Mouse (Mus musculus) cerebellum, adult (tissue): Measurements from ENCODE around the gene Cntfr.

Source experiments
- ATAC-seq: cut with Nextera tagmentation; 2 replicates; pipeline ENCODE4 v1.9.2; 2017; ENCODE audit warnings: mild to moderate bottlenecking, moderate library complexity, mixed read lengths; ENCODE audit not compliant: insufficient number of reproducible peaks, low FRiP score, low TSS enrichment

Gene Cntfr

DNA sequence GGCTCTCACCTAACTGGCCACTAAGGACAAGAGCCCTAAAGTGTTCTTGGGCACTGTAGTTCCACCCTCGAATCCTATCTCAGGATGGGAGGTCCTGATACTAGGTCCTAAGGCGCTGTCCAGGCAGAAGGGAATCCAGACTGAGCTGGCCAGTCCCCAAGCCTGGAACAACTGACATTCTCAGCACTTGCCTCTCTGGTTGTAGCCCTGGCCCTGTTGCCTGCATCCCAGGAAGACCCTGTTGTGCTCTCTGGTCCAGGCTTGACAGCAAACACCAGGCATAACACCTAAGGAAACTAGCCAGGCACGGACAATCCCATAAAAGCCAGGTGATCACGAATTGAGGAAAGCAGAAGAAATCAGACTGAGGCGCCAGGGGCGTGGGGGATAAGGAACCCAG lies 14.1 kb downstream of the Cntfr start:
- ATAC-seq: no peak

DNA sequence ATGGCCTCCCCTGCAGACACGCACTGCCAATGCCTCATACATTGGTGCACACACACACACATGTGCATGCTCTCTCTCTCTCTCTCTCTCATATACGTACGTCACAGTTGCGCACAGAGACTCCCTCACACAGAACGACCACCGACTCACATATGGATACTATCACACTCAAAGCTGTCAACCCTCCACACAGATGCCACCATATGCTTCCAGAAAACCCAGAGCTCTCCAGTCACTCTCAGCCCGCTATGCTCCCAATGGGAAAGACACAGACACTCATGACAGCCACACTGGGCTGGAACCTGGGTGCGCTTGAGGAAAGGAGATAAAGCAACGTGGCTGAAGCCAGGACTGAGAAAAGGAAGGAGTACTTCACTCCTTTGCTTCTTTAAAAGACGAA lies 14.9 kb downstream of the Cntfr start:
- ATAC-seq: no peak

DNA sequence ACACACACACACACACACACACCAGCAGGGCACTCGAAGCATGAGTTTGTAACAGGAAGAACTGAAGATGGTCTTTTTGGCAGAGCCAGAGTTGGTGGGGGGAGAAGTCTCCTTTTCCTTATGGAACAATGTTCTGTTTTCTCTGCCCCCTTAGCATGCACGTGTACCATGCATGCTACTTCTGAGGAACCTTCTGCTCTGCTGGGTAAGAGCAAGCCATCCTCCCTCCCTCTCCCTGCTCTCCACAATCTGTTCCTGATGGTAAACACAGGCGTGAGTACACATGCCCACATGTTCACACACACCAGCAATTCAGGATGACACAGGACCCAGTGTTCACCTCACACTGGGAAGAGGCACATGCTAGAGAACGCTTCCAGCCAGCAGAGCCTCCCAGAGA lies 15.7 kb downstream of the Cntfr start:
- ATAC-seq: peak; percentile 38; the same call in 1 of the 2 replicates

DNA sequence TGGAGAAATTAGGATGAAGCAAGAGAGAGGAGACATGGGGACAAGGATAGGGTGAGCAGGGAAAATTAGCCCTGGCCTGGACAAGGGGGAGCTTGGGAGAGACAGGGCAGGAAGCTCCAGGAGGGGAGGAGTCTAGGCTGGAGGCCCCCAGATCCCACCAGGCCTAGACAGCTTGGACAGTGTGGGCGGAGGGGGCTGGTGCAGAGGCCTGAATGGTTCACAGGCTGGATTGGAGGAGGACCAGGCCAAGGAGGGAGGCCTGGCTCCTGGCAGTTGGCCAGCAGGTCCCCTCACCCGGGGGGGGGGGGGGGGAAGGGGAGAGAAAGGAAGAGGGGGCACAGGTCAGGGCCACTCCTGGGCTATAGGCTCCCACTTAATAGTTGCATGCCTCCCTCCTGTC lies 17.6 kb downstream of the Cntfr start:
- no peak for ATAC-seq

DNA sequence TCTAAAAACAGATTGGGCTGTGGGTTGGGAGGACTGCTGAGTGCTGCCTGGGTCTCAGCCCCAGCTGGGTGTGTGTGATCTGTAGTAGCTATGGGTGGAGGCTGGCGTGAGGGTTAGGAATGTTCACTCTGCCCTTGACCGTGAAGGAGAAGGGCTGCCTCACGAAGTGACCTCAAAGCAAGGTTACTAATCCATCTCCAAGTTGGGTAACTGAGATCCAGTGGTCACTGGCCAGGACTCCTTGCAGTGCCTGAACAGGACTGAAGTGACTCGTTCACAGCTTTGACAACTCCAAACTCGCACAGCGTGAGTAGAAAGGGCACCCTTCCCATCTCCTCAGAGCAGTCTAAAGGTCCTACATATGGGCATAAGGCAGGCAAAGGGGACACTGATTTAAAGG lies 18.0 kb downstream of the Cntfr start:
- no peak for ATAC-seq

DNA sequence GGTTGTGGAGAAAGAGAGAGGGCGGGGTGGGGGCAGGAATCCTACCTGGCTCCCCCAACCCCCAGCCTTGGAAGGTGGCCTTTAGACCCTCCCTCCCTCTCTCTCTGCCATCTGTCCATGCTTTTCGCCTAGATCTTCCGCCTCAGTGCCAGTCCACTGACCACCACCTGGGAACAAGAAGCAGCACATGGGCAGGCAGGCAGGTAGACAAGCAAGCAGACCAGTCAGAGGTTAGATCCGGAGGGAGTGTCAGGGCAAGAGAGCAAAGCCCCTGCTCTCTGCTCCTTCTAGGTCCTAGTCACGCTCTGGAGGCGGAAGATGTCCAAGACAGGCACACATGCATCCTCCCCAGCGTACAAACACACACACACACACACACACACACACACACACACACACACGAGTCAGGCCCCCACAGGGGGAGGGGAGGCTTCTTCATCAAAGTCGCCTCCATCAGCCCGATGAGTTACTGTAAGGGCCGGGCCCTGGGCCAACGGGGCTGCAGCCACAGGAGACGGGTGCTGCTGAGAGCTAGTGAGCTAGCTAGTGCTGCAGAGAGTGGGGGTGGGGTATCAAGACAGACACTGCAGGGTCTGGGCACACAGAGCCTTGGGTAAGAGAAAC lies 19.8 kb downstream of the Cntfr start:
- peak; percentile 46 for ATAC-seq

DNA sequence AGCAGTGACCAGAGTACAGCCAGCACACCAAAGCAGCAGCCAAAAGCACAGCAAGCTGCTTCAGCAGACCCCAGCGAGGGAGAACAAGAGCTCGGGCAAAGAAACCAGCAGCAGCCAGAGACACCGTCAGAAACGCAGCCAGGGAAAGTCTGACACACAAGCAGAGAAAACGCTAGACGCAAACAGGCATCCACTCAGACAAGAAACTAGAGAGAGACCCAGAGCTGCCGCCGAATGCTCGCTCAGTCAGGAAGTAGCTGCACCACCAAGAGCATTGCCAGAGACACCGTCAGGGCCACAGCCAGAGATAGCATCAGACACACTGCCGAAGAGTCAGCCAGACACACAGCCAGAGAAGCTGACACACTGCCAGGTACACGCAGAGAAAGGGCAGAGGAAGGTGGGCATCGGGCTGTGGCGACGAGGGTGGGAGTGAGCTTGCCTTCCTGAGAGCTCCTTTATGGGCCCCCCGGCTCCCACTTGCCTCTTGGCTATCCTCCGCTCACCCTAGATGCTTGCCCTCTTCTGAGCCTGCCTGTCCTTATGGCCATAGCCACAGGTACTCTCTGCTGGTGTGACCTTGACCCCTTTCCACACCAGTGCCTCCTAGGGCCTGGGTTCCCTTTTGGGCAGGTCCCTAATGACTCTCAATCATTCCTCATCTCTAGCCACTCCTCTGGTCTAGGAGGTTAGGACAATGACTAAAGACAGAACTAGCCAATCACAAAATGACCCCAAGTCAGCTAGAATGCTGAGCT lies 20.5 kb downstream of the Cntfr start:
- ATAC-seq: peak; percentile 21

DNA sequence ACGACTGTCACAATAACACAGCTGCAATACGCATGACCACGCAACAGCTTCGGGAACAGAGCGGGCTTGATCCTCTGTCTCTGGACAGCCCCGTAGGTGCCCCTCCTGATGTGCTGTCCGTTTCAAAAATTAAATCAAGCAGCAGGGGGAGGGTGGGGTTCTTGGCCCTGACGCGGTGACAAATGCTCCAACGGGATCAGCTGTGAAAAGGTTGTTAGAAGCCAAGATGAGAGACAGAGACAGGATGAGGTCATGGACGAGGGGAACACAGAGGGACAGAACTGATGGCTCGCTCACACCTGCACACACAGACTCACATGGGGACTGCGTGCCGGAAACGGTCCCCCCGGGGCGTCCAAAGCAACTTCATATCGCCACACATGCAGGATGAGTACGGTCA lies 23.7 kb downstream of the Cntfr start:
- no peak for ATAC-seq

DNA sequence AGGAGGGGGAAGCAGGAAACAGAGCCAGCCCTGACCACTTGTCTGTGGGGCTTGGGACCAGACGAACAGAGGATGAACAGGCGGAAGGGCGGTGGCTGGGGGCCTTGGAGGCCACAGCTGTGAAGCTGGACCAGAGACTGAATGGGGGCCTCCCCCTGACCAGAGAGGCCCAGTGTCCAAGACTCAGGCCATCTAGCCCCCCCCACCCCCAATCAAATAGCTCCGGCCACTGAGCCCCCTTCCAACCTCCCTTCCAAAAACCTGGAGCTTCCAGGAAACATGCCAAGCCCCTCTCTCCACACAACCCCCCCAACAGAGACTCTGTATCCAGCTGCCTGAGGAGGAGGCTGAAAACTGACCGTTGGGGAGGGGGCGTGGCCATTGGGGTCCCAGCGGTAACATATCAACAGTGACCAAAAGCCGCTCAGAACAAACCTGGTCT lies 24.3 kb downstream of the Cntfr start:
- no peak for ATAC-seq

DNA sequence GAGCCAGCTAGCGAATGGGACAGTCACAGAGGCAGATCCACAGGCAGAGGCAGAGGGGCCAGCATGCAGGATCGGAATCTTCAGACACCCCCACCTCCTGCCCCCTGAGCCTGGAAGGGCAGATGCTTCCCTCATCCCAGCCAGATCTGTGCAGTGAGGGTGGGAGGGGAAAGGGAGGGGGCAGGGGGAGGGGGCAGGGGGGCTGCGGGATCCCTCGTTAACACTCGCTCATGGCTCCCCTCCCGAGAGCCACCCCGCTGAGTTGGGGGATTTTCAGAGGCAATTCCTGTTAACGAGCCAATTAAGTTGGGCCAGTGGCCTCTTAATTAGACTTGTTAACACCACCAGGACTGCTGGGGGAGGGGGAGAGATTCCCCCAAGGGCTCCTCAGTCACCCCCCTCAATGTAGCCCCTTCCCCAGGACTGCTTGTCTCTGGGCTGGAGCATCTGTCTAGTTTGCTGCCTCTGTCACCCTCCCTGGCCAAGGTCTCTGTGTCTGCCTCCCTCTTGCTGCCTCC lies 24.9 kb downstream of the Cntfr start:
- no peak for ATAC-seq

DNA sequence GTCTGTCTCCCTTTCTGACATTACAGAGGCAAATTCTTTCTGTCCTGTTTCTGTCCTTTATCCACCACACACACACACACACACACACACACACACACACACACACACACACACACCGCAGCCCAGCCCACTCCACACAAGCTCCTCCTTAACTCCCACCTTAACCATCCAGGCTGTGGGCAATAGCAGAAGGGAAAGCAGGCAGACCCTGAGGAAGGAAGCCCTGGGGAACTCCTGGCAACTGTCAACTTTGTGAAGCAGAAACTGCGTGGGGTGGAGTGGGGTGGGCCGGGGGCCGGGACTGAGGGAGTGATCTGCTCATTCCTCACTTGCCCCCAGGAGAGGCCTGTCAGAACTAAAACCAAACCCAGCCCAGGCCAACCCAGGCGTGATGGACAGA lies 25.4 kb downstream of the Cntfr start:
- no peak for ATAC-seq

DNA sequence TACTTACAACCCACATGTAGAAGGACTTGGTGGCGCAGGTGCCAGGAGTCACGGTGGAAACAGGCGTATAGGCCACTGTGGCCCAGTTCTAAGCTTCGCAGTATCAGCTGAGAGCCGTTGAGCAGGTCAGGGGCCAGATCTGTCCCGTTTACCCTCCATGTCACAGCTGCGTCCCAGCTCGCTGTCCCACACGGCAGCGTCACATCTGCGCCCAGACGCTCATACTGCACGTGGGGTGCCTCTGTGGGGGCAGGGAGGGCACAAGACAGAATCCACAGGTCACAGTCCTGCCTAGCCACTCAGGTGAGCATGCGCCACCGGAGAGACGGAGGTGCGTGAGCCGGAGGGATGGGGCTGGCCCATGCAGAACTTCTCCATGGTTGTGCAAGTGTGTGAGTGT lies 26.1 kb downstream of the Cntfr start:
- ATAC-seq: no peak

DNA sequence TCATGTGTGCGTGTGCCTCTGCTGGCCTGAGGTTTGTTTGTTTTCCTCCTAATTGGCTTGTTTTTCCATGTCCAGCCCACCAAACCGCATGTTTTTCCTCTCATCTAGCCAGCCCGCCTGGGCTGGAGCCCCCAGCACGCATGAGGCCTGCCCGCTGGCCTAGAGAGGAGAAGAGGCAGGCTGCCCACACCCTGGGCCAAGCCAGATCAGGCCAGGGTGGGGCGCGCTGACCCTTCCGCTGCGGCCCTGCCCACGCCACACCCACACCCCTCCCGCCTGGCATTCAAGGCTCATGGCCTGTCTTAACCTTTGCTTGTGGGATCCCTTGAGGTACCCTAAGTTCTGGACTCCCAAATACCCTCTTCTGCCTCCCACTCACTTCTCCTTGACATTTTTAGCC lies 30.2 kb downstream of the Cntfr start:
- ATAC-seq: no peak

DNA sequence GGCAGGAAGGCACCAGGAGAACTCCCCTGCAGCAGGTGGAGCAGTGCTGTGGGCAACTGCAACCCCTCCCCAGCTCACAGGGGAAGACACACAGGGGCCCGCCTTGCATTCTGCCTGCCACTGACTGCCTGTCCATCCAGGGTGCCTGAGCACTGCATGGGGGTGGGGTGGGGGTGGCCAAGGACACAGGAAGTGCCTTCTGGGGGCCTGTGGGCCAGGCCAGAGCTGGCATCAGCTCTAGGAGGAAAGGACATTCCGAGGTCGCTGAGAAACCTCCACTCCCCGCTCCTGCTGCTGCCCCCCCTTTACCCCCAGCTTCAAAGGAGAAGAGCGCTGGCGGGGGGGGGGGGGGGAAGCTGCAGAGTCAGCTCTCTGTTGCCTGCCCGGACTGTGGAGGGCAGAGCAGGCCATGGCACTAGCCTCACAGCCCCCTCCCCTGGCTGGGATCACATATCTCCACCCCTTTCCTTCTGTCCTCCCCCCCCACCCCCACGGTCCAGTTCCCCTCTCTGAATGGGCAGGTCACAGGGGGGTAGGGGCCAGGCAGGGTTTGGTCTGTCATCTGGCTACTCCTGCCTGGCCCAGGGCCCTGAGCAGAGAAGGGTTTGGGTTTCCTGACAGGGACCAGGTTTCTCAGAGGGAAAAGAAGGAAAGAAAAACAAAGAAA lies 31.7 kb downstream of the Cntfr start:
- no peak for ATAC-seq

DNA sequence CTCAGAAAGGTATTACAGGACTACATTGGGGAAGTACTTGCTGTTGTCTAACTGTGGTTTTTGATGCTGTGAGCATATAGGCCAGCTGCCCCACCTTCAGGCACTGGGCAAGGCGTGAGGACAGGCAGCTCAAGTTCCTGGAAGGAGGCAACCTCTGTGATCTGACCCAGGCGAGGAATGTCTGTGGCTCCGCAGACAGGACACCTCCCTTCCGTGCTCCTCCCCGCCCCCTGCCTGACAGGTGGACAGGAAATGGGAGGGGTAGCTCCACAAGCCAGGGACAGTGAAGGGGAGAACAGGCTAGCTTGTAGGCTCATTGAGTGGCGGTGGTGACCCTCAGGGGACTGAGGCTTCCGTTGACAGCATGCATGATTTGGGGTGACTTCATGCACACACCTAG lies 32.4 kb downstream of the Cntfr start:
- no peak for ATAC-seq

DNA sequence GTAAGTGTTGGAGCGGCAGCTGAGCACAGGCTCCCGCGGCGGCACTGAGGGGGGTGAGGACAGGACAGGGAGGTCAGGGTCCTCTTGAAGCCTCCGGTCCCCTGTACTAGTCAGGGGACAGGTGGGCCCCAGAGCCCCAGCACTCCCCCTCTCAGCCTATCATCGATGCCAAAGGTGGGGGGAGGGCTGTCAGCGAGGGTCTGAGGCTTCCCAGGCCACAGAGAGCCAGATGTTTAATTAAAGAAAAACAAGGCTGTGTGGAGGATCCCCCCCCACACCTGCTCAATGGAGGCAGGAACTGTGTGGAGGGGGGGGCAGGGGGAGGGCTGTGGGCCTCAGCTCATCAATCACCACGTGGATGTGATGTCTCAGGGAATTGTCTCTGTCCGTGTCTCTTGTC lies 33.3 kb downstream of the Cntfr start:
- ATAC-seq: no peak

DNA sequence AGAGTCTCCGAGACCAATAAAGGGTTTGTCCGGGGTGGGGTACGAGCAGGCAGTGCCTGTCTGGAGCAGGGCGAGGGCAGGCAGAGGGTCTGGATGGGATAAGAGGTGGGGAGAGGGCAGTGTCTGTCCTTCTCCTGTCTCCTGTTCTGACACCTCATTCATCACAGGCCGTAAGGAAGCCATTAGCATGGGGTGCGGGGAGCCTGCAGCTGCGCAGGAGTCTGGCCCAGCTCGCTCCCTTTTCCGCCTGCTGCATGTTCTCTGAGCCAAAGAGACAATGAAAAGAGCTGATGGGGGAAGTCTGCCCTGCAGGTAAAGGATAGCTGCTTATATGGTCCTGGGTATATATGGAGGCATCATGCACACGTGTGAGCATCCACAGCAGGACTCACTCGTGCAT lies 34.2 kb downstream of the Cntfr start:
- ATAC-seq: no peak

DNA sequence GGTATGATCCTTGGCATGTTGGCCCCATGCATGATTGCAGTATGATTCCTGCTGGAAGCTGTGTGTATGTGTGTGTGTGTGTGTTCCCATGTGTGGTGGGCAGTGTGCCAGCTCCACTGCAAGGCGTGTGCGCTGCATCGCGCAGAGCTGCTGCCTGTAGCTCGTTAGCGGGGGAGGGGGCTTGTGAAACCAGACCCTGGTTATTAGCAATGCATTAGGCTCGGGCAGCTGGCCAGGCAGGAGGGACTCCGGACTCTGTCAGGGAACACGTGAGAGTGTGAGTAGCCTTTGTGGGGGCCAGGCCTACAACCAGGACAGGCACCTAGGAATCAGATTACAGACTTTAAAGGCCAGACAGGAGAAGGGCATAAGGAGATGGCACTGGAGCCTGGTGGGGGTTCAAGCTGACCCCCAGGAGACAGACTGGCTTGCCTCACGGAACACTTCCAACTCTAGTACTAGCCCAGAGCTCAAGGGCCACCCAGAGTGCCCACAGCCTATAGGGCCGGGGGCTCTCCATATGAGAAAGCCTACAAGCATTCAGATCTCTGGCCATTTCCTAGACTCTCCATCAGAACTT lies 35.9 kb downstream of the Cntfr start:
- ATAC-seq: no peak

DNA sequence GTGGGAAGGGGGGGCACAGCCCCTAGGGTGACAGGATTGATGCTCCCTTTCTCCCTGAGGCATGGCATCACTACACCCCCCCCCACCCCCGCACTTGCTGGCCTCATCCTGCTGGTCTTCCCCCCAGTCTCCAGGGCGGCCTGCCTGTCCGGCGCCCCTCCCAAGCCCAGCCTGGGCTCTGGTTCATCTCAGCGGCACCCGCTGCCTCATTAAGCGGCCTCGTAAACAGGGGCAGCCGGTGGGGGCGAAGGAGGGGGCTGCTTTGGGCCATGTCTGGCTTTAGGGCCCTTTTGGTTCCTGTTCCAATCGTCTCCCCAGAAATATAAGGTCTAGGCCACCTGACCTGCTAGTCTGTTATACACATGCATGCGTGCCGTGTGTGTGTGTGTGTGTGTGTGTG lies 37.3 kb downstream of the Cntfr start:
- no peak for ATAC-seq

DNA sequence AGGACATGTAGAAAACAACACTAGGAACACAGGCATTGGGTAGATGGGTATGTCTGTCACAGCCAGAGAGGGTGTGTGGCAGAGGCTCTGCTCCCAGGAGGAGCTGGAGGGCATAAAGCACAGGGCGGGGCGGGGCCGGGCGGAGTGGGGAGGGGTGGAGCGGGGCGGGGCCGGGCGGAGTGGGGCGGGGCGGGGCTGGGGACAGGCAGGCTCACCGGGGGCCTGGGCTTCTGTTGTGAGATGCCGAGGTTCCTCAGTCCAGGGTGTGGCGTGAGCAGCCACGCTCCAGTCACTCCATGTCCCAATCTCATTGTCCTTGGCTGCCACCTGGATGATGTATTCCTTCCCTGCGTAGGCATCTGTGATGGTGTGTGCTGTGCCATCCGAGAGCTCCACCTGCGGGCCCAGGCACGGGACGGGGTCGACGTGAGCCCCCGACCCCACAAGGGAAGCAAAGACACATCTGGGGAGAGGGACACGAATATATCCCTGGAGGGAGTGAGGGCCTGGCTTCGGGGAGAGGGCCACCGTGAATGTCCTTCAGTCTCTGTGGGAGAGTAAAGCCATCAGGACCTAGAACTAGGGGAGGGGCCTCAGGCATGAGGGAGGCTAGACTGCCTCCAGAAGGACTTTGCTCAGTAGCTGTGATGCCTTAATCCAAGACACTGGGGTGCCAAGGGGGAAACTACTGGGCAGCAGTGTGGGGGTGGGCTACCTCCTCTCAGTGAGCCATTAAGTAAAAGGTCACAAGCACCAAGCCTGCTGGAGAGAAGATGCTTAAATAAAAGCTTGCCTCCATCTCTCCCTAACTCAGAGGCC lies 38.1 kb downstream of the Cntfr start:
- no peak for ATAC-seq
